Mouse (Mus musculus) right cerebral cortex, adult 2 months (tissue): ENCODE measurements around the gene Trp53.

Source experiments
- DNase-seq, 2 experiments: peaks; one replicate each; pipeline ENCODE4 v3.0.0; 2021 to 2022; ENCODE audit warnings: low spot score in 2 of 2

Trp53 gene

DNA sequence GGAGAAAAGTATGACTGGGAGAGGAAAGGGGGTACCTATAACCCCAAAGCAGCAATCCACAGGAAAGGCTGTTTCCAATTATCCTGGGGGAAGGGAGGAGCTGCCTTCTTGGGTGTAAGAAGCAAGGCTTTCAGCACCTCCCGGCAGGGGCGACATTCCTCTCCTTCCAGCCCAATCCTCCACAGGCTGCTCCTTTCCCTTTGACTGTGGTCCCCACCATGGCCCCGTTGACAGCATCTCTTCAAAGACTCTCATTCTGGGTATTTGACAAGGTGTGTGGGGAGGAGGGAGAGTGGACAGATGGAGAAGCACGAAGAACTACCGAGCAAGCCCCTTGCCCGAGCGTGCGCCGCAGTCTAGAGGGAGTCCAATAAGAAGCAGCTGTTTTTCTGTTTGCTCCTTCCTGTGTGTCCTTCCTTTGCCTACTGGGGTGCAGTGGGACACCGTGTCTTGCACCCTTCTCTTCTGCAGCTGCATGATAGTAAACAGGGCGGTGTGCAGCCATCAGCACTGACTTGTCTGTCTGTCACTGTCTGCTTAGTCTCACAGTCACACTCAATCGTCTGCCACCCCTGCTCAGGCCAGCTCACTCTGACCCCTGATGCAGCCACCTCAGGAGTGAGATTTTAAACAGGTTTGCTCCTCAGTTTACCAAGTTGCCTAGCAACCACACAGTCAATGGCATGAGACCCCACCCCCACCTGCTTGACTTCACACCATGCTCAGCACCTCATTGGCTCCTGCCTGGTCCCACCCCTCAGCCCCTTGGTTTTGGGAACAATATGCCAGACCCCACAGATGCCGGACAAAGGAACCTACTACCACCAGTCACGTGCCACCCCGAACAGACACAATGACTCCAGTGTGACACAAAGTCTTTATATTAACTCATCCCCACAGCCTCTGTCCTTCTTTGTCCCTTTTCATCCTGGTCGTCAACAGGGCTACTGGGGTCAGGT lies 19.0 kb upstream of the Trp53 start:
- DNase-seq: no peak

- no peak for DNase-seq
Measured at GRCm38 (mm10) chr11:69563373-69563772, 16.8 kb upstream of the Trp53 start.

GRCm38 (mm10) chr11:69564391-69564790 lies 15.8 kb upstream of the Trp53 start:
- no peak for DNase-seq

DNA sequence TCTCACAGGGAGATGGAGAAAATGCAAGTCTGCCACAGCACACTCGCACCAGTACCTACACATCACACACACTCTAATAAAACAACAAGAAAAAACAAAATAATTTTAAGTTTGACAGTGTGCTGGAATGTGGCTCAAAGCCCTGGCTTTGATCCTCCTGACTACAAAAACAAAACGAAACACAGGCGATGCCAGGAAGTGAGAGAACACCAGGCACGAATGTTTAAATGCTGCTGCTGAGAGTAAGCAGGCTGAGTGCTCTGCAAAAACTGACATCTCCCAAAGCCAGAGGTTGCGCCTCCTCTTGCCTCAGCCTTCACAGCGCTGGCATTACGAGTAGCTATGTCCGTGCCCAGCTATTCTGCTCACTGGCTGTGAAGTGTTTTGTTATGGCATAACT lies 15.0 kb upstream of the Trp53 start:
- DNase-seq: no peak

GRCm38 (mm10) chr11:69575220-69575619 lies 4.9 kb upstream of the Trp53 start:
- no peak for DNase-seq

GRCm38 (mm10) chr11:69576307-69576706 lies 3.9 kb upstream of the Trp53 start:
- no peak for DNase-seq

DNA sequence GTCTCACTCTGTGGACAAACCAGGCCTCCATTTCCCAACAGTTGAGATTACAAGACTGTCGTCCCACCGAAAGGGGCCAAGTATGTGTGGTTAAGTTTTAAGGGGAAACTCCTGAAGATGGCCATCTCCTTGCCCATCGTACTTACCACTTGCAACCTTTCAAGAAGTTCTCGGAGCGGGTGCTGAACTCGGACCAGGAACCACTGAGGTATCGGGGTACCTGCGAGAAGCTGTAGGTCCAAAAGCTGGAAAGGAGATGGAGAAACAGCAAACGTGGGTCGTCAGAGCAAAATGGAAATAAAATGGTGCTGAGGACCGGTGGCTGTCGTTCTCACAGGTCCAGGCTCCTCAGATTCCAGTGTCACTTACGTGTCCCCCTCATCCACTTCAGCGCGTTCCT lies 1.9 kb upstream of the Trp53 start:
- no peak for DNase-seq

DNA sequence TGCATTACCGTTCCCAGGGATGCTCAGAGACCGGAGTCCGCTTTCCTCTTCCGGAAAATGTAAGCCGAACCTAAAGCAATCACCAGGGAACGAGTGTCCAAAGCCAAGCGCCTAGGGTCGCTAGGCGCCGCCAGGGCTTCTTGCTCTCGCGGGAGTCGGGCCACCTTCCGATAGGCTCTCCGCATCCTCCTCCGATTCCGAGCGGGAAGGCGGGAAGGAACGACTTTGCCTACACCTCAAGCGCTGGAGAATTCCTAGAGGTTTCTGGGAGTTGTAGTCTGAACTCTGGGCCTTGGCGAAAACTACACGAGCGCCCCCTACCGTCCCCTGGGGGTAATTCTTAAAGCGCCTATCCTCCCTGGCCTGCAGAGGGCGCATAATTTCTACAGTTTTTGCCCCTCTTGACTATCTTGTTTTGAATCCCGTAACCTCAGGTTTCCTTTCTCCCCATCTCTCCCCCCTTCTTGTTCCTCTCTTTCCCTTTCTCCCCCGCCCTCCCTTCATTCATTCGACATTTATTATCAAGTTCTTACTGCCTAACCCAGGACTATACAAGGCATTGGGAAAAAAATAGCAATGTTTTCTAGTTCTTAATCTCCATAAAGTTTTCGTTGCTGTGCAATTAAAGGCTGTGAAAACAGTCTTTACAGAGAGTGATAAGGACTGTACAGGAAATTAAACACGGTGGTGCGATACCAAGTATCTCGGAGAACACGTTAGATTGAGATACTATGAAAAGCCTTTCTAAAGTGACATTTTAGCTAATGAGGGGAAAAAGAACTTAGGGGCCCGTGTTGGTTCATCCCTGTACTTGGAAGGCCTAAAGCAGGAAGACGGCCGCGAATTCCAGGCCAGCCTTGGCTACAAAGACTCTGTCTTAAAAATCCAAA lies 786 bp upstream of the Trp53 start:
- DNase-seq: peak; percentile 98 to 99

DNA sequence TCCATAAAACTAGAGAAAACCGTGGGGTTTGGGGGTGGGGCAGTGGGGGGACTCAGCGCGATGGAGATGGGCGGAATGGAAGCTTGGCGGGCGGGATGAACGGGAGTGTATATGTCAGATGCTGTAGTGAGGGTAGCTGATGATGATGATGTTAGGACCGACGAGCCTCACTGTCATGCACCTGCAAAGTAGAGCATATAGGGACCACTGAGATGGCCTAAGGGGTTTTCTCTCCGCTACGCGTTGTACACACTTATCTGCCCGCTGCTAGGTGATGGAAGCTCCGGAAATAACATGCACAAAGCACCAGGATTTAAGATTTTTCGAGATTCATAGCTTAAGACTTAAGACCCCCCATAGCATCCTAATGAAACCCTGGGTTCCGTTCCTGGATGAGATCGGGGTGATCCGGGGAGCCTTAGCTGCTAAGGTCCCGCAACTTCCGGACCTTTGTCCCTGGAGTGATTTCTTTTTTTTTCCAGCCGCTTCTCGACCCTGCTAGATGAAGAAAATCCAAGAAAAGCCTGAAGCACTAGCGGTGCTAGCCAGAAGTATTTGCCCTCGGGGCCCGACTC lies 500 bp downstream of the Trp53 start:
- no peak for DNase-seq

- DNase-seq: peak; percentile 91
Measured at GRCm38 (mm10) chr11:69581147-69581688, 1.1 kb downstream of the Trp53 start.

- DNase-seq: no peak
Measured at GRCm38 (mm10) chr11:69581814-69582213, 1.7 kb downstream of the Trp53 start.

- DNase-seq: no peak
Measured at GRCm38 (mm10) chr11:69582230-69582805, 2.2 kb downstream of the Trp53 start.

GRCm38 (mm10) chr11:69584008-69584407 lies 3.8 kb downstream of the Trp53 start:
- no peak for DNase-seq

DNA sequence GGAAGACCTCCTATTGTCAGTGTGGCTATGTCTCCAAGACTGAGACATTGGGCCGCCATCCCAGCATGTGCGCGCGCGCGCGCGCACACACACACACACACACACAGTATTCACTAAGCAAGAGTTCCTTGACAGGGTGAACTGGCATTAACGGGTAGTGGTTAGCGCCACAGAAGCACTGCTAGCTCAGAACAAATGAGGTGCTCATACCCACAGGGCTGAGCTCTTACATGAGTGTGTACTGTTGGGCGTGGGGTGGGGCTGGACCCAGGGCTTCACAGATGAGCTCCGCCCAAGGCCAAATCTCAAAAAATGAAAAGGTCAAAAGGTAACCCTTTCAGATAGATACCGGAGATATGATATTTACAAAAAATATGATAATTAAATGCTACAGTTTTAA lies 4.8 kb downstream of the Trp53 start:
- no peak for DNase-seq

GRCm38 (mm10) chr11:69585718-69586325 lies 5.7 kb downstream of the Trp53 start:
- no peak for DNase-seq

- DNase-seq: no peak
Measured at GRCm38 (mm10) chr11:69589207-69589834, 9.2 kb downstream of the Trp53 start.

DNA sequence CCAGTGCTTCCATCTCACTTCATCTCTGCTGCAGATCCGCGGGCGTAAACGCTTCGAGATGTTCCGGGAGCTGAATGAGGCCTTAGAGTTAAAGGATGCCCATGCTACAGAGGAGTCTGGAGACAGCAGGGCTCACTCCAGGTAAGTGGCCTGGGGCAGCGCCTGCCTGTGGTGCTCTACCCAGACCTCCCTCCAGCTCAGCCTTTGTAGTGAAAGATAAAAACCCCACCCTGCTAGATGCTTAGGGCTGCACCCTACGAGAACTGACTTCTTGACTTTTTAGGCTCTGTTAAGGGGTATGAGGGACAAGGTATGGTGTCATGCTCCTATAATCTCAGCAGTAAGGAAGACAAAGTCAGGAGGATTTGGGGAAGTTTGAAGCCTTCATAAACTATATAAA lies 10.5 kb downstream of the Trp53 start:
- no peak for DNase-seq

DNA sequence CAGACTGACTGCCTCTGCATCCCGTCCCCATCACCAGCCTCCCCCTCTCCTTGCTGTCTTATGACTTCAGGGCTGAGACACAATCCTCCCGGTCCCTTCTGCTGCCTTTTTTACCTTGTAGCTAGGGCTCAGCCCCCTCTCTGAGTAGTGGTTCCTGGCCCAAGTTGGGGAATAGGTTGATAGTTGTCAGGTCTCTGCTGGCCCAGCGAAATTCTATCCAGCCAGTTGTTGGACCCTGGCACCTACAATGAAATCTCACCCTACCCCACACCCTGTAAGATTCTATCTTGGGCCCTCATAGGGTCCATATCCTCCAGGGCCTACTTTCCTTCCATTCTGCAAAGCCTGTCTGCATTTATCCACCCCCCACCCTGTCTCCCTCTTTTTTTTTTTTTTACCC lies 11.3 kb downstream of the Trp53 start:
- DNase-seq: no peak

- peak; percentile 57 to 71 for DNase-seq
Measured at GRCm38 (mm10) chr11:69591899-69592637, 11.9 kb downstream of the Trp53 start.

DNA sequence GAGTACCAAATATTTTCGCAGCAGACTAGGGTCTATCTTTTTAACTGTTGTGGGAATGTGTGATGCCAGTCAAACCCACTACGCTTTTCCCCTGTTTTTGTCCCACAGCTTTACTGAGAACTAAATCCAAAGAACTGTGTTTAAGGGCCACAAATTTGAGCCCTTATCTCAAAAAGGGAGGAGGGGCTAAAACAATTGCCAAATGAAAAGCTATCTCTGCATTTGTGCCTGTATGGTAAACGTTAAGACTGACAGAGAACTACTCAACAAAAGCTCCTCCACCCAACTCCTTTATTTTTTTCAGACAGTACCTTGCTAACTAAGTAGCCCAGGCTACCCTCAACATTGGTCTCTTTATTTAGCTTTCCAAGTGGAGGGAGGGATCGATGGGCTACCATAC lies 12.6 kb downstream of the Trp53 start:
- no peak for DNase-seq
